Mouse (Mus musculus): ENCODE measurements around the gene Fam89a.

DNA sequence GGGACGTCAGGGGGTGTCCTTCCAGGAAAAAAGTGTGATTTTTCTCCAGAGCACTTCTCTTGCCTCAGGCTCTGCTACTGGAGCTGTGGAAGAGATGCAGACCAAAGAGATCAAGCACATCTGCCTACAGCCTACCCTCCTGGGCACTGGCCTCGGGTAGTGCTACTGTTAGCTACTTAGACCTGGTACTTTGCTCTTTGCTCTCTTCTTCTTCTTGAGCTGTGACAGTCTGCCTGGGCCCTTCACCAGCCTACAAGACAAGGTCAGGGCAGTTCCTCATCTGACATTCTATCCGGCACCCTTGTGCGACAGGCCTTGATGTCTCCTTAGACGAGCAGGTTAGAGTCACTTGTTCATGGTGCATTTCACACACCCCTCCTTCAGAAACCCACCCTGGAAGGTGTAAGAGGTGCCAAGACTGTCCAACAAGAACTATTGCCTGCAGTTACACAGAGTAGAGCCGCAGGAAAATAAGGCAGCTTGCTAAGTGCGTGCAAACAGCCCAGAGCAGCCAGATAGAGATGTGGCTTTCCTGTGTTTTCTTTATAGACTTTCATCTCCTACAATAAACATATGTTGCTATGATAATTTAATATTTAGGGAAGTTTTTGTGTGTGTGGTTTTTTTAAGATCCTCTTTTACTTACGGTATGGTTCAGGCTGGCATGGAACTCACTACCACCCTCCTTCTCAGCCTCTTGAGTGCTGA is 44.3 kb upstream of the Fam89a start:
- TF ChIP-seq POLR2A (IDR thresholded peaks at IDR 0.05; ENCODE audit: borderline replicate concordance, control insufficient read depth, low read depth, low read length): no peak
- TF ChIP-seq CTCF (IDR thresholded peaks at IDR 0.05; ENCODE audit: control insufficient read depth, insufficient read depth, low read length): no peak
